Comparison of ENCODE assay signal across 19 mouse cellular contexts in the genomic region with DNA sequence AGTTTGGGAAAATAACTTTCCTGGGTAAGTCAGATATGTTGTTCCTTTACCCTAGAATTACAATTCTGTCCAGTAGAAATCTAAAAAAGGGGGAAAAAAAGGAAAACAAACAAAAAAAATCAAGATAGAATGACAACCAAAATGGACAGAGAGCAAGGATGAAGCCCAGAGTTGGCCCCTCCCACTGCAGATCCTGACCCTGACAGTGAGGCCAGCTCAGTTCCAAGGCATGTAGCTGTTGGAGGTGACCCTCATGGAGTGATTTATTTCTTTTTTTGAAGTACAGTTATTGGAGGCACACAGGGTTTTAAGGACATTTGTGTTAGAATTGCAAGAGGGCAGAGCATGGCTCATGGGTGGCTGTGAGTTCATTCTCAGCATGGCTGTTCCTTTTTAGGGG.
DNase-seq lines count a peak whose midpoint lies in the region; ATAC-seq lines count a peak whose summit lies in the region.
"Had no signal": no experiment of that assay in that cellular context is flagged by ENCODE, and none has a peak within 500 bp of the region (broad histone marks: within the 10 kb centered on the region; RNA-seq: fewer than 3 reads in every experiment).

No protein-coding gene starts in this region.

- no peak for ATAC-seq in activated CD4-positive, CD25-positive, alpha-beta regulatory T cell, adult 4 months
- ATAC-seq: CD4-positive, CD25-positive, alpha-beta regulatory T cell, adult 4 months; forebrain, embryonic 14.5 days; forebrain, postnatal 0 days; hindbrain, embryonic 16.5 days; intestine, embryonic 15.5 days had no signal

- DNase-seq in embryo, embryonic 11 days: peak; percentile 4
- DNase-seq in embryo, embryonic 9.5 days (ENCODE audit: extremely low spot score): no peak
- peak; percentile 43 for DNase-seq in adrenal gland, postnatal 10 days
- peak; percentile 59 to 68 for DNase-seq in adrenal gland, postnatal 36 days
- DNase-seq in kidney, adult 8-10 months: no peak
- DNase-seq: cerebellum, adult 11 months; cerebellum, adult 2 months; cerebellum, postnatal 14 days; forebrain, postnatal 0 days; gastrocnemius, postnatal 25 days; heart, adult 18-20 months; heart, postnatal 10 days; heart, postnatal 36 days; kidney, adult 11 months had no signal

Comparison
In these comparisons a context has a peak if more than half of its experiments do, and no peak if none do; other contexts are left out.
1. DNase-seq: peak in embryo, embryonic 11 days (single experiment), adrenal gland, postnatal 10 days (single experiment) and adrenal gland, postnatal 36 days (2 of 2); none in embryo, embryonic 9.5 days (single experiment) and kidney, adult 8-10 months (0 of 2).